Mouse (Mus musculus): ENCODE data around the gene Il27ra. TPM values are rescaled to one million over a fixed set of nuclear protein-coding genes. Genes with fewer than 3 reads are reported as not detected.

Gene Il27ra
- 0.69 and 1.2 TPM in 2 replicates for polyA plus RNA-seq (2014; fragmentation: Nextera tagmentation; extraction: Ambion mirVana)

GRCm38 (mm10) chr8:84042066-84042947, at the start of gene Il27ra:
Gene Il27ra (minus strand): TSS chr8:84042589.
- H3K4me3 ChIP-seq (ENCODE audit: low read depth, low read length), result peak within 1 kb of the TSS; percentile 29
- peak within 1 kb of the TSS; percentile 63 for H3K4me2 ChIP-seq (ENCODE audit: low read length)
- peaks cover 51% of the 10 kb centered on the region for H3K27me3 ChIP-seq (replicated peaks; ENCODE audit: control insufficient read depth, insufficient read depth, low read length)
- H3K9ac ChIP-seq (ENCODE audit: low read length), result peak within 1 kb of the TSS; percentile 29; the same call in 1 of the 2 replicates
- no peaks in the 10 kb centered on the region for H3K9me3 ChIP-seq (ENCODE audit: control insufficient read depth, low read length)
- no peaks in the 10 kb centered on the region; the same call in 1 of the 2 replicates for H3K4me1 ChIP-seq (replicated peaks; ENCODE audit: control insufficient read depth, insufficient read depth, low read length)
- ATAC-seq (replicated peaks; ENCODE audit: low FRiP score, low TSS enrichment, low read depth) (peak; percentile 70), DNase-seq (ENCODE audit: low spot score) (peak; percentile 75)
- WGBS, result 5% methylated on average over 40 of the region's 40 CpGs
- H3K27ac ChIP-seq (ENCODE audit: low read depth), result no peak within 1 kb of the TSS
- no peaks in the 10 kb centered on the region for H3K36me3 ChIP-seq (ENCODE audit: control insufficient read depth, insufficient read depth, low read length)

GRCm38 (mm10) chr8:84090585-84090984, 48.2 kb upstream of the Il27ra start:
- H3K27me3 ChIP-seq (replicated peaks; ENCODE audit: control insufficient read depth, insufficient read depth, low read length), result no peaks in the 10 kb centered on the region
- H3K27ac ChIP-seq (ENCODE audit: low read depth), result no peak overlapping the region
- no peak overlapping the region for H3K4me2 ChIP-seq (ENCODE audit: low read length)
- H3K9me3 ChIP-seq (ENCODE audit: control insufficient read depth, low read length), result no peaks in the 10 kb centered on the region
- no peak overlapping the region for H3K9ac ChIP-seq (ENCODE audit: low read length)
- H3K4me1 ChIP-seq (replicated peaks; ENCODE audit: control insufficient read depth, insufficient read depth, low read length), result no peaks in the 10 kb centered on the region
- ATAC-seq (replicated peaks; ENCODE audit: low FRiP score, low TSS enrichment, low read depth) (no peak), DNase-seq (ENCODE audit: low spot score) (no peak)
- WGBS, result 93% methylated on average over 8 of the region's 8 CpGs
- peaks cover 88% of the 10 kb centered on the region for H3K36me3 ChIP-seq (ENCODE audit: control insufficient read depth, insufficient read depth, low read length)
- no peak overlapping the region for H3K4me3 ChIP-seq (ENCODE audit: low read depth, low read length)

- Histone ChIP-seq H3K4me2 (ENCODE audit: low read length) (no peak overlapping the region), H3K4me1 (replicated peaks; ENCODE audit: control insufficient read depth, insufficient read depth, low read length) (no peaks in the 10 kb centered on the region), H3K9ac (ENCODE audit: low read length) (no peak overlapping the region), H3K27me3 (replicated peaks; ENCODE audit: control insufficient read depth, insufficient read depth, low read length) (no peaks in the 10 kb centered on the region), H3K4me3 (ENCODE audit: low read depth, low read length) (no peak overlapping the region), H3K27ac (ENCODE audit: low read depth) (no peak overlapping the region), H3K9me3 (ENCODE audit: control insufficient read depth, low read length) (no peaks in the 10 kb centered on the region), H3K36me3 (ENCODE audit: control insufficient read depth, insufficient read depth, low read length) (peaks cover 80% of the 10 kb centered on the region)
- WGBS, result 80% methylated on average over 9 of the region's 9 CpGs
- DNase-seq (ENCODE audit: low spot score), result no peak
- ATAC-seq (replicated peaks; ENCODE audit: low FRiP score, low TSS enrichment, low read depth), result no peak
Measured at GRCm38 (mm10) chr8:84089277-84089676, 46.9 kb upstream of the Il27ra start.

DNA sequence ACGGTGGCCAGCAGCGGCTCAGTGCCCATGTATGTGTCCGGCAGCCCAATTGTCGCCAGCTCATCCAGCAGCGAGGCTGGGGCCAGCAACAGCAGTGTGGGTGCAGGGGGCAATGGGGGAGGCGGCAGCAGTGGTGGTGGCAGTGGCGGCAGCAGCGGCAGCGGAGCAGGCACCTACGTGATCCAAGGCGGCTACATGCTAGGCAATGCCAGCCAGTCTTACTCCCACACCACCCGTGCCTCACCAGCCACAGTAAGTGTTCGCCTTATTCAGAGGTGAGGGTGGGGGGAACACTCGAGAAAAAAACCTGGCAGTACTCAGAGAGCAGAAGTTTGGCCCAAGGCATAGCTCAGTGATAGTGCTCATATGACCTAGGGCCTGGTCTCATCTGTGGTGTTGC, 45.4 kb upstream of the Il27ra start:
- ATAC-seq (replicated peaks; ENCODE audit: low FRiP score, low TSS enrichment, low read depth), result no peak
- Histone ChIP-seq H3K4me1 (replicated peaks; ENCODE audit: control insufficient read depth, insufficient read depth, low read length) (no peaks in the 10 kb centered on the region), H3K36me3 (ENCODE audit: control insufficient read depth, insufficient read depth, low read length) (peaks cover 80% of the 10 kb centered on the region), H3K9me3 (ENCODE audit: control insufficient read depth, low read length) (no peaks in the 10 kb centered on the region), H3K27ac (ENCODE audit: low read depth) (no peak overlapping the region), H3K4me2 (ENCODE audit: low read length) (no peak overlapping the region), H3K4me3 (ENCODE audit: low read depth, low read length) (no peak overlapping the region), H3K9ac (ENCODE audit: low read length) (no peak overlapping the region), H3K27me3 (replicated peaks; ENCODE audit: control insufficient read depth, insufficient read depth, low read length) (no peaks in the 10 kb centered on the region)
- no peak for DNase-seq (ENCODE audit: low spot score)
- 93% methylated on average over 14 of the region's 14 CpGs for WGBS

GRCm38 (mm10) chr8:84087156-84087555, 44.8 kb upstream of the Il27ra start:
- DNase-seq (ENCODE audit: low spot score) (no peak), ATAC-seq (replicated peaks; ENCODE audit: low FRiP score, low TSS enrichment, low read depth) (no peak)
- Histone ChIP-seq H3K27ac (ENCODE audit: low read depth) (no peak overlapping the region), H3K4me2 (ENCODE audit: low read length) (no peak overlapping the region), H3K4me3 (ENCODE audit: low read depth, low read length) (no peak overlapping the region), H3K27me3 (replicated peaks; ENCODE audit: control insufficient read depth, insufficient read depth, low read length) (no peaks in the 10 kb centered on the region), H3K36me3 (ENCODE audit: control insufficient read depth, insufficient read depth, low read length) (peaks cover 80% of the 10 kb centered on the region), H3K9ac (ENCODE audit: low read length) (no peak overlapping the region), H3K4me1 (replicated peaks; ENCODE audit: control insufficient read depth, insufficient read depth, low read length) (no peaks in the 10 kb centered on the region), H3K9me3 (ENCODE audit: control insufficient read depth, low read length) (no peaks in the 10 kb centered on the region)
- WGBS, result 88% methylated on average over 7 of the region's 7 CpGs

DNA sequence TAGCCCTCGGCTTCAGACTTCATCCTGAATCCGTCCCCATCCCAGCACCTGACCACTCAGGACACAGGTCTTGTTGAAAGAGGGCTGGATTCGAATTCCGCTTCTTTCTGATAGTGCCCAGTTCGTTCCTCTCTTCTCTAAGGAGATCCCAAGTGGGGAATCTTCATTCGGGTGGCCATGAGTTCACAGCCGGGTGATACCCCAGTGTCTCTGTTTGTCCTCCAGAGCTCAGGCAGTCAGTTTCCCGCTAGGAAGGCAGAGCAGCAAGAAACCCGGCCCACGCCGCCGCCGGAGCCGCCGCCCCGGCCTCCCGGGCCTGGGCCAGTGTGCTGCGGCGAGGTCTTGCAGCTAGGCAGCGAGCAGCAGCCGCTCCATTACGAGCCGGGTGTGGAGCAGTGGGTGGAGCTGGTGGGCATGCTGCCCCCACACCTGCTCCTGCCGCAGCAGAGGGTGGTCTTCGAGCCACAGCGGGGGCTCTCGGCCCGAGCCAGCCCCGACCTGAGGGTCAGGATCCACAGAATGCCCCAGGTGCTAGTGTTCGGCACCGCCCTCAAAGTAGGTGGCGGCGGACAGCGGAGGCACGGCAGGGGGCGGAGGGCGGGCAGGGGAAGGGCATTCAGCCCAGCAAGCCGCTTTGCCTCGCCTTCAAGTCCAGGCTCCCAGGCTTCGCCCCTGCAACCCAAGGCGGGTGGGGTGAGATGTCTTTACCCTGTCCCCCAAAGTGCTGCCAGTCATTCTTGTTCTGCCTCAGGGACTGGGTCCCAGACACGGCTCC, 42.1 kb upstream of the Il27ra start:
- Histone ChIP-seq H3K36me3 (ENCODE audit: control insufficient read depth, insufficient read depth, low read length) (peaks cover 82% of the 10 kb centered on the region), H3K9me3 (ENCODE audit: control insufficient read depth, low read length) (no peaks in the 10 kb centered on the region), H3K4me1 (replicated peaks; ENCODE audit: control insufficient read depth, insufficient read depth, low read length) (no peaks in the 10 kb centered on the region), H3K9ac (ENCODE audit: low read length) (no peak overlapping the region), H3K4me2 (ENCODE audit: low read length) (no peak overlapping the region), H3K27ac (ENCODE audit: low read depth) (no peak overlapping the region), H3K27me3 (replicated peaks; ENCODE audit: control insufficient read depth, insufficient read depth, low read length) (no peaks in the 10 kb centered on the region), H3K4me3 (ENCODE audit: low read depth, low read length) (no peak overlapping the region)
- DNase-seq (ENCODE audit: low spot score) (no peak), ATAC-seq (replicated peaks; ENCODE audit: low FRiP score, low TSS enrichment, low read depth) (no peak)
- 52% methylated on average over 42 of the region's 42 CpGs for WGBS

GRCm38 (mm10) chr8:84083829-84084241, 41.4 kb upstream of the Il27ra start:
- ATAC-seq (replicated peaks; ENCODE audit: low FRiP score, low TSS enrichment, low read depth), result no peak
- 26% methylated on average over 8 of the region's 8 CpGs for WGBS

DNA sequence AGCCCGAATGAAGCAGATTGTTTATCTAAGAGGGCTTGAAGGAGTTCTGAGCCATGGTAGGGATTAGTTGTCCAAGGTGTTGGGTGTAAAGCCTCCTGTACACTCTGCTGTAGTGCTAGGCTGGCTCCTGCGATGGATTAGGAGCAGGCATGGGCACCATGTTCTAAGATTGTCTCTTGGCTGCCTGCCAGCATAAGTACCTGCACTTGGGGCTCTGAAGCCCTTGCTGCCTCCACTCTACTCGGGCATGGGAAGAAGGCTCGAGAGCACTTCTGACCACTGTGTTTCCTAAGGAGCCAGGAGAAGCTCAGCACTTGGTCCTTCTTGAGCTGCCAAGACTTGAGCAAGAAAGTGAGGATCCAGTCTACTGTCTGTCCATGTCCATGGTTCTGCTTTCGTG, 36.8 kb upstream of the Il27ra start:
- DNase-seq (ENCODE audit: low spot score), result no peak
- Histone ChIP-seq H3K27me3 (replicated peaks; ENCODE audit: control insufficient read depth, insufficient read depth, low read length) (no peaks in the 10 kb centered on the region), H3K4me1 (replicated peaks; ENCODE audit: control insufficient read depth, insufficient read depth, low read length) (no peaks in the 10 kb centered on the region), H3K4me2 (ENCODE audit: low read length) (no peak overlapping the region), H3K9me3 (ENCODE audit: control insufficient read depth, low read length) (no peaks in the 10 kb centered on the region), H3K36me3 (ENCODE audit: control insufficient read depth, insufficient read depth, low read length) (peaks cover 64% of the 10 kb centered on the region), H3K27ac (ENCODE audit: low read depth) (no peak overlapping the region), H3K4me3 (ENCODE audit: low read depth, low read length) (no peak overlapping the region), H3K9ac (ENCODE audit: low read length) (no peak overlapping the region)
- 79% methylated on average over 5 of the region's 5 CpGs for WGBS
- no peak for ATAC-seq (replicated peaks; ENCODE audit: low FRiP score, low TSS enrichment, low read depth)

More at GRCm38 (mm10) chr8:84083829-84084241, 41.4 kb upstream of the Il27ra start:
- Histone ChIP-seq H3K27ac (ENCODE audit: low read depth) (no peak overlapping the region), H3K36me3 (ENCODE audit: control insufficient read depth, insufficient read depth, low read length) (peaks cover 83% of the 10 kb centered on the region), H3K4me1 (replicated peaks; ENCODE audit: control insufficient read depth, insufficient read depth, low read length) (no peaks in the 10 kb centered on the region), H3K4me3 (ENCODE audit: low read depth, low read length) (no peak overlapping the region), H3K9ac (ENCODE audit: low read length) (no peak overlapping the region), H3K27me3 (replicated peaks; ENCODE audit: control insufficient read depth, insufficient read depth, low read length) (no peaks in the 10 kb centered on the region), H3K4me2 (ENCODE audit: low read length) (no peak overlapping the region), H3K9me3 (ENCODE audit: control insufficient read depth, low read length) (no peaks in the 10 kb centered on the region)
- no peak for DNase-seq (ENCODE audit: low spot score)

All from intestine, embryonic 14.5 days (tissue).